Mouse (Mus musculus) midbrain, embryonic 12.5 days (tissue): ENCODE measurements around the gene Diexf. TPM values are rescaled to one million over a fixed set of nuclear protein-coding genes. Genes with fewer than 3 reads are reported as not detected.

ENCODE experiments used
- ATAC-seq: fragments of 200-750 bp; cut with Nextera tagmentation; 2 replicates; pipeline ENCODE4 v1.8.0; 2017; ENCODE audit warnings: low read depth, moderate TSS enrichment, moderate library complexity; ENCODE audit not compliant: low FRiP score
- H3K27ac ChIP-seq: fragments of 300-500 bp; sonication (generic); replicated peaks from 2 replicates; pipeline ENCODE4 v1.5.1; 2016; ENCODE audit warnings: mild to moderate bottlenecking
- H3K27me3 ChIP-seq: fragments of 300-500 bp; sonication (generic); 2 replicates; pipeline ENCODE4 v1.6.1; 2016; ENCODE audit warnings: mild to moderate bottlenecking
- H3K36me3 ChIP-seq: fragments of 300-500 bp; sonication (generic); 2 replicates; pipeline ENCODE4 v1.6.1; 2016
- H3K4me1 ChIP-seq: fragments of 300-500 bp; sonication (generic); 2 replicates; pipeline ENCODE4 v1.6.1; 2016
- H3K4me2 ChIP-seq: fragments of 300-500 bp; sonication (generic); replicated peaks from 2 replicates; pipeline ENCODE4 v1.6.1; 2016; ENCODE audit warnings: mild to moderate bottlenecking, moderate library complexity
- H3K4me3 ChIP-seq: fragments of 300-500 bp; sonication (generic); 2 replicates; pipeline ENCODE4 v1.5.1; 2016; ENCODE audit warnings: mild to moderate bottlenecking
- H3K9ac ChIP-seq: fragments of 300-500 bp; sonication (generic); replicated peaks from 2 replicates; pipeline ENCODE4 v1.6.1; 2016; ENCODE audit warnings: mild to moderate bottlenecking, moderate library complexity
- H3K9me3 ChIP-seq: fragments of 300-500 bp; sonication (generic); 2 replicates; pipeline ENCODE4 v1.6.1; 2016; ENCODE audit warnings: mild to moderate bottlenecking
- WGBS: fragments of 180-500 bp; shearing (Covaris S2); methylation state at CpG from one replicate; pipeline ENCODE4 v1.1.7; 2016; 5-methylcytosine and 5-hydroxymethylcytosine counted together
- polyA plus RNA-seq: library from polyadenylated mRNA; unstranded; fragments of >200 nt; fragmentation: Nextera tagmentation; extraction: Ambion mirVana; gene quantifications from 2 replicates; pipeline ENCODE4 v1.2.1, GENCODE M21; 2016

The Diexf gene
- polyA plus RNA-seq, result 8.3 and 8.8 TPM in 2 replicates

GRCm38 (mm10) chr1:193129786-193130455, at the start of gene Diexf:
Diexf (minus strand) TSS chr1:193130272.
- Histone ChIP-seq H3K27me3 (no peaks in the 10 kb centered on the region), H3K9ac (peak within 1 kb of the TSS; percentile 83), H3K4me3 (peak within 1 kb of the TSS; percentile 75), H3K9me3 (no peaks in the 10 kb centered on the region), H3K27ac (no peak within 1 kb of the TSS), H3K4me2 (peak within 1 kb of the TSS; percentile 68), H3K36me3 (peaks cover 22% of the 10 kb centered on the region), H3K4me1 (peaks cover 6% of the 10 kb centered on the region)
- under 1% methylated on average over 61 of the region's 61 CpGs for WGBS
- peak; percentile 90 for ATAC-seq

GRCm38 (mm10) chr1:193174143-193174733, 44.2 kb upstream of the Diexf start:
- peak overlapping the region; percentile 60 for H3K9ac ChIP-seq

GRCm38 (mm10) chr1:193173810-193174129, 43.7 kb upstream of the Diexf start:
- Histone ChIP-seq H3K36me3 (no peaks in the 10 kb centered on the region), H3K4me3 (peak overlapping the region; percentile 72), H3K4me2 (peak overlapping the region; percentile 65), H3K27ac (peak overlapping the region; percentile 74), H3K9ac (peak overlapping the region; percentile 60), H3K9me3 (no peaks in the 10 kb centered on the region), H3K27me3 (no peaks in the 10 kb centered on the region), H3K4me1 (peaks cover 23% of the 10 kb centered on the region)
- no peak for ATAC-seq
- WGBS, result 20% methylated on average over 9 of the region's 9 CpGs

More at GRCm38 (mm10) chr1:193174143-193174733, 44.2 kb upstream of the Diexf start:
- H3K4me3 ChIP-seq, result peak overlapping the region; percentile 72
- H3K9me3 ChIP-seq, result no peaks in the 10 kb centered on the region
- 92% methylated on average over 13 of the region's 13 CpGs for WGBS
- peaks cover 23% of the 10 kb centered on the region for H3K4me1 ChIP-seq
- no peaks in the 10 kb centered on the region for H3K27me3 ChIP-seq
- H3K27ac ChIP-seq, result no peak overlapping the region
- ATAC-seq, result no peak
- no peaks in the 10 kb centered on the region for H3K36me3 ChIP-seq
- H3K4me2 ChIP-seq, result peak overlapping the region; percentile 65

GRCm38 (mm10) chr1:193172991-193173809, 43.1 kb upstream of the Diexf start:
- ATAC-seq, result peak; percentile 99
- Histone ChIP-seq H3K4me3 (peak overlapping the region; percentile 72), H3K27ac (peak overlapping the region; percentile 74), H3K27me3 (no peaks in the 10 kb centered on the region), H3K9ac (peak overlapping the region; percentile 82), H3K9me3 (no peaks in the 10 kb centered on the region), H3K4me2 (peak overlapping the region; percentile 73), H3K36me3 (no peaks in the 10 kb centered on the region), H3K4me1 (peaks cover 22% of the 10 kb centered on the region)
- under 1% methylated on average over 48 of the region's 48 CpGs for WGBS

GRCm38 (mm10) chr1:193169856-193170255, 39.8 kb upstream of the Diexf start:
- H3K4me2 ChIP-seq, result no peak overlapping the region
- no peak overlapping the region for H3K27ac ChIP-seq
- H3K4me1 ChIP-seq, result peaks cover 17% of the 10 kb centered on the region
- no peaks in the 10 kb centered on the region for H3K36me3 ChIP-seq
- no peak for ATAC-seq
- H3K9ac ChIP-seq, result no peak overlapping the region
- 84% methylated on average over 2 of the region's 2 CpGs for WGBS
- H3K27me3 ChIP-seq, result 0 out of 2 replicates have a peak, but pooled peaks cover 3% of the 10 kb centered on the region
- H3K9me3 ChIP-seq, result no peaks in the 10 kb centered on the region
- no peak overlapping the region for H3K4me3 ChIP-seq

- WGBS, result 93% methylated on average over 7 of the region's 7 CpGs
- H3K9ac ChIP-seq, result no peak overlapping the region
- ATAC-seq, result no peak
Observed at GRCm38 (mm10) chr1:193169228-193169627, 39.2 kb upstream of the Diexf start.

GRCm38 (mm10) chr1:193167746-193168145, 37.7 kb upstream of the Diexf start, which contains the start of gene A130010J15Rik:
A130010J15Rik (plus strand) TSS chr1:193168046.
- no peak for ATAC-seq
- WGBS, result 96% methylated on average over 3 of the region's 3 CpGs
- Histone ChIP-seq H3K27ac (no peak within 1 kb of the TSS), H3K27me3 (0 out of 2 replicates have a peak, but pooled peaks cover 3% of the 10 kb centered on the region), H3K36me3 (no peaks in the 10 kb centered on the region), H3K9me3 (no peaks in the 10 kb centered on the region), H3K4me2 (no peak within 1 kb of the TSS), H3K4me1 (peaks cover 9% of the 10 kb centered on the region), H3K4me3 (no peak within 1 kb of the TSS), H3K9ac (no peak within 1 kb of the TSS)

More at GRCm38 (mm10) chr1:193169228-193169627, 39.2 kb upstream of the Diexf start:
- Histone ChIP-seq H3K36me3 (no peaks in the 10 kb centered on the region), H3K4me2 (no peak overlapping the region), H3K27ac (no peak overlapping the region), H3K4me1 (peaks cover 14% of the 10 kb centered on the region), H3K9me3 (no peaks in the 10 kb centered on the region), H3K27me3 (0 out of 2 replicates have a peak, but pooled peaks cover 3% of the 10 kb centered on the region), H3K4me3 (no peak overlapping the region)

- Histone ChIP-seq H3K36me3 (no peaks in the 10 kb centered on the region), H3K9ac (no peak overlapping the region), H3K9me3 (no peaks in the 10 kb centered on the region), H3K4me1 (peaks cover 9% of the 10 kb centered on the region; the same call in 1 of the 2 replicates), H3K4me3 (peak overlapping the region; percentile 20; the same call in 1 of the 2 replicates), H3K4me2 (peak overlapping the region; percentile 46), H3K27me3 (peaks cover 8% of the 10 kb centered on the region), H3K27ac (no peak overlapping the region)
- ATAC-seq, result peak; percentile 60
- 18% methylated on average over 18 of the region's 18 CpGs for WGBS
Observed at GRCm38 (mm10) chr1:193160317-193161032, 30.4 kb upstream of the Diexf start.

GRCm38 (mm10) chr1:193159613-193160012, 29.5 kb upstream of the Diexf start:
- Histone ChIP-seq H3K9me3 (no peaks in the 10 kb centered on the region), H3K9ac (no peak overlapping the region), H3K36me3 (no peaks in the 10 kb centered on the region), H3K27me3 (peaks cover 16% of the 10 kb centered on the region), H3K4me2 (no peak overlapping the region), H3K27ac (no peak overlapping the region), H3K4me3 (no peak overlapping the region), H3K4me1 (peaks cover 9% of the 10 kb centered on the region; the same call in 1 of the 2 replicates)
- no peak for ATAC-seq
- WGBS, result 68% methylated on average over 1 of the region's 1 CpGs

- Histone ChIP-seq H3K27me3 (peaks cover 21% of the 10 kb centered on the region), H3K4me2 (no peak overlapping the region), H3K36me3 (no peaks in the 10 kb centered on the region), H3K27ac (no peak overlapping the region), H3K4me3 (no peak overlapping the region), H3K4me1 (peaks cover 9% of the 10 kb centered on the region; the same call in 1 of the 2 replicates), H3K9me3 (no peaks in the 10 kb centered on the region), H3K9ac (no peak overlapping the region)
- WGBS, result 75% methylated on average over 3 of the region's 3 CpGs
- no peak for ATAC-seq
Observed at GRCm38 (mm10) chr1:193159163-193159562, 29.1 kb upstream of the Diexf start.

GRCm38 (mm10) chr1:193157111-193157492, 27.0 kb upstream of the Diexf start:
- H3K4me3 ChIP-seq, result no peak overlapping the region
- no peak overlapping the region for H3K9ac ChIP-seq
- H3K36me3 ChIP-seq, result no peaks in the 10 kb centered on the region
- no peak overlapping the region for H3K27ac ChIP-seq
- no peak for ATAC-seq
- H3K4me2 ChIP-seq, result no peak overlapping the region
- H3K4me1 ChIP-seq, result peaks cover 20% of the 10 kb centered on the region
- peaks cover 41% of the 10 kb centered on the region for H3K27me3 ChIP-seq
- WGBS, result 70% methylated on average over 8 of the region's 8 CpGs
- H3K9me3 ChIP-seq, result no peaks in the 10 kb centered on the region
